Mouse (Mus musculus) cortical plate, adult 2 months (tissue): ENCODE results near the gene Eras. TPM values are rescaled to one million over a fixed set of nuclear protein-coding genes. Genes with fewer than 3 reads are reported as not detected.
A peak's percentile ranks its signal among the peaks of the same experiment; 100 is the strongest.

Experiments used
- H3K27ac ChIP-seq: fragments of 200-500 bp; 2 replicates; pipeline ENCODE4 v1.5.1; 2012; ENCODE audit warnings: low read length, control low read depth, inconsistent platforms; ENCODE audit not compliant: insufficient read depth
- H3K4me1 ChIP-seq: fragments of 200-500 bp; 2 replicates; pipeline ENCODE4 v1.6.1; 2011; ENCODE audit warnings: low read length; ENCODE audit not compliant: control insufficient read depth, insufficient read depth
- H3K4me3 ChIP-seq: fragments of 200-500 bp; 2 replicates; pipeline ENCODE4 v1.5.1; 2011; ENCODE audit warnings: mild to moderate bottlenecking, low read length, control low read depth; ENCODE audit not compliant: insufficient read depth
- CTCF ChIP-seq: fragments of 200-500 bp; IDR thresholded peaks from 2 replicates; pipeline ENCODE4 v1.5.1; 2011; ENCODE audit warnings: mild to moderate bottlenecking, control low read depth, low read length; ENCODE audit not compliant: insufficient read depth; ENCODE audit errors: extremely low read depth
- POLR2A ChIP-seq: fragments of 200-500 bp; IDR thresholded peaks from 2 replicates; pipeline ENCODE4 v1.6.1; 2011; ENCODE audit warnings: mild to moderate bottlenecking, low read length, control low read depth; ENCODE audit not compliant: insufficient read depth; ENCODE audit errors: extremely low read depth
- polyA plus RNA-seq: library from polyadenylated mRNA; depleted of rRNA; stranded (reverse); fragments of >200 nt; gene quantifications from 2 replicates; pipeline ENCODE4 v1.2.3, GENCODE M21; 2012; rRNA removed

The Eras gene
- polyA plus RNA-seq, 1 experiment: not detected

GRCm38 (mm10) chrX:7883841-7884567 lies 44.4 kb downstream of the Eras start, which contains the start of gene Slc35a2:
Gene Slc35a2 (plus strand): TSS chrX:7884028.
- H3K4me1 ChIP-seq: no peaks in the 10 kb centered on the region
- H3K4me3 ChIP-seq: peak within 1 kb of the TSS; percentile 90
- peak within 1 kb of the TSS; percentile 87 for H3K27ac ChIP-seq
- TF ChIP-seq CTCF: no peak
- TF ChIP-seq POLR2A: peak; percentile 47

GRCm38 (mm10) chrX:7879819-7880218 lies 48.6 kb downstream of the Eras start:
- Histone ChIP-seq H3K27ac (no peak overlapping the region), H3K4me3 (peak overlapping the region; percentile 96), H3K4me1 (no peaks in the 10 kb centered on the region)
- TF ChIP-seq POLR2A: no peak
- peak; percentile 24; the same call in 1 of the 2 replicates for TF ChIP-seq CTCF

- TF ChIP-seq POLR2A (no peak), CTCF (no peak)
- Histone ChIP-seq H3K4me1 (no peaks in the 10 kb centered on the region), H3K4me3 (peak overlapping the region; percentile 96), H3K27ac (peak overlapping the region; percentile 82)
Measured at GRCm38 (mm10) chrX:7878495-7878894, 49.9 kb downstream of the Eras start.

- Histone ChIP-seq H3K4me1 (no peaks in the 10 kb centered on the region), H3K4me3 (peak within 1 kb of the TSS; percentile 96), H3K27ac (peak within 1 kb of the TSS; percentile 82)
- TF ChIP-seq CTCF: no peak
- TF ChIP-seq POLR2A: peak; percentile 42; the same call in 1 of the 2 replicates
Measured at GRCm38 (mm10) chrX:7878007-7878419, 50.4 kb downstream of the Eras start, which contains the start of gene Pim2. Gene Pim2 (plus strand): TSS chrX:7878262.

Other genes starting within 250 kb of the Eras start
- 0.96 and 1.2 TPM in 2 replicates for gene Magix, start 247.4 kb downstream of the Eras start, polyA plus RNA-seq
- 26.7 and 28.3 TPM in 2 replicates for gene Gpkow, start 231.5 kb downstream of the Eras start, polyA plus RNA-seq
- gene Wdr45, start 214.3 kb downstream of the Eras start, polyA plus RNA-seq: 77.0 and 84.9 TPM in 2 replicates
- gene Gm45208, start 206.4 kb downstream of the Eras start, polyA plus RNA-seq: 0.46 TPM in 1 of 2 replicates, not detected in the other
- 131 and 135 TPM in 2 replicates for gene Praf2, start 200.2 kb downstream of the Eras start, polyA plus RNA-seq
- 23.2 and 23.9 TPM in 2 replicates for gene Ccdc120, start 177.7 kb downstream of the Eras start, polyA plus RNA-seq
- 20.6 and 21.4 TPM in 2 replicates for gene Tfe3, start 166.0 kb downstream of the Eras start, polyA plus RNA-seq
- gene Gripap1, start 138.8 kb downstream of the Eras start, polyA plus RNA-seq: 106 and 115 TPM in 2 replicates
- gene Kcnd1, start 106.3 kb downstream of the Eras start, polyA plus RNA-seq: 7.6 and 7.9 TPM in 2 replicates
- 46.4 and 49.1 TPM in 2 replicates for gene Otud5, start 87.2 kb downstream of the Eras start, polyA plus RNA-seq
- 52.5 and 53.8 TPM in 2 replicates for gene Pim2, start 50.3 kb downstream of the Eras start, polyA plus RNA-seq
- 50.2 and 52.7 TPM in 2 replicates for gene Slc35a2, start 44.6 kb downstream of the Eras start, polyA plus RNA-seq
- 137 and 157 TPM in 2 replicates for gene Pqbp1, start 29.3 kb downstream of the Eras start, polyA plus RNA-seq
- 18.5 and 20.1 TPM in 2 replicates for gene Timm17b, start 29.2 kb downstream of the Eras start, polyA plus RNA-seq
- not detected in 2 replicates for gene Gm10491, start 20.8 kb downstream of the Eras start, polyA plus RNA-seq
- gene Gm10490, start 19.1 kb downstream of the Eras start, polyA plus RNA-seq: not detected in 2 replicates
- 580 and 602 TPM in 2 replicates for gene Pcsk1n, start 8.8 kb downstream of the Eras start, polyA plus RNA-seq
- gene Hdac6, start 19.3 kb upstream of the Eras start, polyA plus RNA-seq: 70.7 and 78.0 TPM in 2 replicates
- not detected in 2 replicates for gene Gata1, start 49.5 kb upstream of the Eras start, polyA plus RNA-seq
- 0.65 and 1.1 TPM in 2 replicates for gene Glod5, start 89.9 kb upstream of the Eras start, polyA plus RNA-seq
- 25.5 and 26.1 TPM in 2 replicates for gene Suv39h1, start 146.2 kb upstream of the Eras start, polyA plus RNA-seq
- gene Was, start 161.9 kb upstream of the Eras start, polyA plus RNA-seq: 1.7 and 1.9 TPM in 2 replicates
- 203 and 219 TPM in 2 replicates for gene Wdr13, start 204.3 kb upstream of the Eras start, polyA plus RNA-seq
- gene Rbm3, start 217.3 kb upstream of the Eras start, polyA plus RNA-seq: 193 and 207 TPM in 2 replicates
- 19.8 and 19.9 TPM in 2 replicates for gene Tbc1d25, start 247.6 kb upstream of the Eras start, polyA plus RNA-seq